Mouse (Mus musculus): ENCODE data around the gene Ctsw.

DNA sequence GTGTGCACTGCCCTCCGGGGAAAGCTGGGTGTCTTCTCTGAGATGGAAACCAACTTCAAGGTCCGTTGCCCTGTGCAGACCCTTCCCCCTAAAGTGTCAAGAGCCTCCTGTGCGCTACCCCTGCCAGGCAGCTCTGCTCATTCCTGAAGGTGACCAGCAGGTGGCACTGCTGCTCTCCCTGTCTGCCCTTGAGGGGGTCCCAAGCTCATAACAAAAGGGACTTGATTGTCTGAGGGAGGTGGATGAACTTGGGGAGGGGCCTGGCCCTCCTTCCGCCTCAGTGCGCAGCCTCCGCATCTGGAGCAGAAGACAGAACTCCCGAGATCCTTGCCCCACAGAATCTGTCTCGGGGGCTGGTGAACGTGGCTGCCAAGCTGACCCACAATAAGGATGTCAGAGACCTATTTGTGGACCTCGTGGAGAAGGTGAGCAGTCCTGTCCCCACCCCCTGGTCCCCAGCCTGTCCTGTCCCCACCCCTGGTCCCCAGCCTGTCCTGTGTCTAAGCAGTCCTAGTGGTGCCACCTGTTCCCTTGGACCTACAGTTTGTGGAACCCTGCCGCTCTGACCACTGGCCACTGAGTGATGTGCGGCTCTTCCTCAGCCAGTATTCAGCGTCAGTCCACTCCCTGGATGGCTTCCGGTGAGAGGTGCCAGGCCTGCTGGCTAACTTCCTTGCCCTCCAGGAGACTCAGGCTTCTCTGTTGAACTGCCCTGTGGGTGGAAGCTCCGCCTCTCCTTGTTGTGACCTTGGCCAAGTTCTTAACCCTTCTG, 4.3 kb downstream of the Ctsw start:
- peak; percentile 89 for TF ChIP-seq CTCF (IDR thresholded peaks at IDR 0.05; ENCODE audit: low read depth, low read length)
- TF ChIP-seq POLR2A (IDR thresholded peaks at IDR 0.05; ENCODE audit: extremely low read depth, insufficient read depth, low read length), result no peak
